Mouse (Mus musculus) CH12.LX (cell line): Measurements from ENCODE around the gene Ins2.
A peak's percentile ranks its signal among the peaks of the same experiment; 100 is the strongest.

Experiments
- CTCF ChIP-seq, 2 experiments: IDR thresholded peaks in 1 of 2; conservative IDR thresholded peaks in 1 of 2; 2 replicates each; pipeline ENCODE4 v1.5.1; 2011 to 2012; ENCODE audit warnings: low read depth in 2 of 2, low read length in 2 of 2, improper control_type of control experiment in 1 of 2, inconsistent platforms in 1 of 2, mild to moderate bottlenecking in 1 of 2, moderate library complexity in 1 of 2
- POLR2A ChIP-seq: IDR thresholded peaks from 2 replicates; pipeline ENCODE4 v1.6.1; 2011; ENCODE audit warnings: low read depth, mild to moderate bottlenecking, improper control_type of control experiment, low read length
- SIN3A ChIP-seq: IDR thresholded peaks from 2 replicates; pipeline ENCODE4 v1.6.1; 2012; ENCODE audit warnings: low read length, improper control_type of control experiment, inconsistent platforms

DNA sequence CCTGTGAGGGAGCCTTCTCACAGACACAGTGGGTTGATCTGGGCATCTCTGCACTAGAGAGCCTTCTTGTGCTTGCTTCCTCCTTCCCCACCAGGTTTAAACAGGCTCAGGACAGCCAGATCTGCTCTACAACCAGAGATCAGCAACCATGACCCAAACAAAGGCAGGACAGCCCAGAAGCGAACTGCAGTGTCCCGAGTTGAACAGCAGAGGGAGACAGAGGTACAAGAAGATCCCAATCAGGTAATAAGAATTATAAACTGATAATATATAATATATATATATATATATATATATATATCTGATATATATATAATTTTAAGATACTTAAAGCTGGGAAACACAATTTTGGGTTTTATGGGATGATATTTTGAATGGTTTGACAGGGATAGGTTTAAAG is 22.5 kb downstream of the Ins2 start:
- TF ChIP-seq SIN3A (no peak), CTCF (conservative IDR thresholded peaks at IDR 0.05 in 1 of 2, IDR thresholded peaks at IDR 0.05 in 1 of 2; ENCODE audit: low read depth in 2 of 2, low read length in 2 of 2) (peak; percentile 23 to 51), POLR2A (no peak)
